Mouse (Mus musculus): Measurements from ENCODE around the gene Mael.

DNA sequence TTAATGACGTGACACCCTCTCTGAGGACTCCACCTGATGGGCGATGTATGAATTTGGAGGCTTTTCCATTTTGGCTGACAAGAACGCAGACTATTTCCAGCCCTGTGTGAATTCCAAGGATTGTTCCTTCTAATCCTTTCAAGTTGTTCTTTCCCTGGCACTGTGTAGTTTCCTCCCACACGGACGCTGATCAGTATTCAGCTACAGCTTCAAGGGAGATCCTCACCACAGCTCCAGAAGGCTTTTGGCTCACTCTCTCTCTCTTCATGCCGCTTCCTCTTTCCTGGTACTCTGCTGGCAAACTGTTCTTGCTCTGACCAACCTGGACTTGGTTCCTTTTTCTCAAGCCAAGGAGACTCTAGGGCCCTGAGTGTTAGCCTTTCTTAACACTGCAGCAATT, 5.7 kb upstream of the Mael start:
- no peak for TF ChIP-seq CTCF (IDR thresholded peaks at IDR 0.05; ENCODE audit: extremely low read depth, insufficient read length, insufficient replicate concordance, low read depth, low read length)
- TF ChIP-seq POLR2A (IDR thresholded peaks at IDR 0.05; ENCODE audit: low read depth, low read length): no peak

Measured in small intestine, adult 2 months (tissue).